Mouse (Mus musculus) spleen, adult 2 months (tissue): ENCODE measurements around the gene Garem2. TPM values are rescaled to one million over a fixed set of nuclear protein-coding genes. Genes with fewer than 3 reads are reported as not detected.

Experiments
- DNase-seq, 2 experiments: peaks; one replicate each; pipeline versions ENCODE4 v3.0.0 to v3.0.0-alpha.2; 2012 to 2021; ENCODE audit warnings: low spot score in 2 of 2, low read depth in 1 of 2
- H3K27ac ChIP-seq: fragments of 200-500 bp; 2 replicates; pipeline ENCODE4 v1.5.1; 2012; ENCODE audit warnings: low read length, inconsistent platforms; ENCODE audit not compliant: insufficient read depth
- H3K27me3 ChIP-seq: fragments of 200-500 bp; 2 replicates; pipeline ENCODE4 v1.6.1; 2012; ENCODE audit warnings: mild to moderate bottlenecking, moderate library complexity, low read length, inconsistent platforms; ENCODE audit not compliant: control insufficient read depth, insufficient read depth
- H3K36me3 ChIP-seq: fragments of 200-500 bp; 2 replicates; pipeline ENCODE4 v1.6.1; 2012; ENCODE audit warnings: mild to moderate bottlenecking, low read length, inconsistent platforms; ENCODE audit not compliant: control insufficient read depth, insufficient read depth
- H3K4me1 ChIP-seq: fragments of 200-500 bp; 2 replicates; pipeline ENCODE4 v1.6.1; 2011; ENCODE audit warnings: inconsistent platforms; ENCODE audit not compliant: control insufficient read depth, insufficient read depth, insufficient read length
- H3K4me3 ChIP-seq: fragments of 200-500 bp; 2 replicates; pipeline ENCODE4 v1.5.1; 2011; ENCODE audit warnings: mild to moderate bottlenecking, inconsistent platforms; ENCODE audit not compliant: insufficient read depth, insufficient read length; ENCODE audit errors: extremely low read depth
- CTCF ChIP-seq: fragments of 200-500 bp; IDR thresholded peaks from 2 replicates; pipeline ENCODE4 v1.5.1; 2011; ENCODE audit warnings: mild to moderate bottlenecking, inconsistent platforms; ENCODE audit not compliant: insufficient read depth, insufficient read length, insufficient replicate concordance; ENCODE audit errors: extremely low read depth
- POLR2A ChIP-seq: fragments of 200-500 bp; IDR thresholded peaks from 2 replicates; pipeline ENCODE4 v1.6.1; 2011; ENCODE audit warnings: low read depth, low read length, inconsistent platforms
- WGBS: fragments of 180-500 bp; shearing (Covaris S2); methylation state at CpG from one replicate; pipeline ENCODE4 v1.1.7; 2018; 5-methylcytosine and 5-hydroxymethylcytosine counted together
- polyA plus RNA-seq: library from polyadenylated mRNA; depleted of rRNA; stranded (reverse); fragments of >200 nt; gene quantifications from 2 replicates; pipeline ENCODE4 v1.2.3, GENCODE M21; 2012

The Garem2 gene
- polyA plus RNA-seq, 1 experiment = not detected

DNA sequence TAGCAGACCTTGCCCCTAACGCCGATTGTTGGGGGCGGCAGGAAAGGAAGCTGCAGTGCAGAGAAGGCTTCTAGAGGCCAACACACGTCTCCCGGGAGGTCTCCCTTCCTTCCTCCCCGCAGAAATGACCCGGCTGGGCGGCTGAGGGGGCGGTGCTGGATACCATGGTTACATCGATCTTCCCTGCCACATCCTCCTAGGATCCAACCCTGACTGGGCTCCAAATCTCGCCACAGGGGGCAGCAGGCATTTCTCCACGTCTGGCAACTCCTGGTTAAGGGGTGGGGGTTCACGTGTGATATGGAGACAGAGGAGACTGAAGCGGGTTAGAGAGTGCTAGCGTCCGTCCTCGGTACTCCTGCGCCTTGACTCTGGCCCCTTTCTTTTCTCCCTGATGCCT is 6.2 kb downstream of the Garem2 start:
- Histone ChIP-seq H3K27me3 (peaks cover 8% of the 10 kb centered on the region), H3K36me3 (no peaks in the 10 kb centered on the region), H3K27ac (no peak overlapping the region), H3K4me3 (no peak overlapping the region), H3K4me1 (peaks cover 8% of the 10 kb centered on the region)
- TF ChIP-seq POLR2A (no peak), CTCF (no peak)
- 4% methylated on average over 18 of the region's 18 CpGs for WGBS
- DNase-seq = no peak

DNA sequence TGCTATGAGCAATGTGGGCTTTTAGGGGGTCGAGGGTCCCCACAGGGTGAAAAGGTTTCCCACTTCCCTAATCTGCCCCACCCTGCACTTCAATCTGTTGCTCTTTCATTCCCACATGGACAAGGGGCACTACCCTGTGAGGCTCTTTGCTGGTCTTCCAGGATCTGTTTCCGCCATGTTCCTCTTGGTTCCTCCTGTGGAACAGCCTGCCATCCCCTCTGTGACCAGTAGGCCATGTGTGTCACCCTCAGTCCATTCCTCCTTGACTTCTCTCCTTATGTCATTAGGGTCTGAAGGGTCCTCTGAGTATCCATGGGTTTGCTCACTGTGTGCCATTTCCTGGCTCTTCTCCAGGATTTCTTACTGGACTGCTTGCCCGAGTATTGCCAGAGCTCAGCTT is 6.8 kb downstream of the Garem2 start:
- DNase-seq = no peak
- Histone ChIP-seq H3K4me1 (peaks cover 8% of the 10 kb centered on the region), H3K4me3 (no peak overlapping the region), H3K27me3 (peaks cover 8% of the 10 kb centered on the region), H3K36me3 (no peaks in the 10 kb centered on the region), H3K27ac (no peak overlapping the region)
- 73% methylated on average over 3 of the region's 3 CpGs for WGBS
- no peak for TF ChIP-seq CTCF
- no peak for TF ChIP-seq POLR2A

DNA sequence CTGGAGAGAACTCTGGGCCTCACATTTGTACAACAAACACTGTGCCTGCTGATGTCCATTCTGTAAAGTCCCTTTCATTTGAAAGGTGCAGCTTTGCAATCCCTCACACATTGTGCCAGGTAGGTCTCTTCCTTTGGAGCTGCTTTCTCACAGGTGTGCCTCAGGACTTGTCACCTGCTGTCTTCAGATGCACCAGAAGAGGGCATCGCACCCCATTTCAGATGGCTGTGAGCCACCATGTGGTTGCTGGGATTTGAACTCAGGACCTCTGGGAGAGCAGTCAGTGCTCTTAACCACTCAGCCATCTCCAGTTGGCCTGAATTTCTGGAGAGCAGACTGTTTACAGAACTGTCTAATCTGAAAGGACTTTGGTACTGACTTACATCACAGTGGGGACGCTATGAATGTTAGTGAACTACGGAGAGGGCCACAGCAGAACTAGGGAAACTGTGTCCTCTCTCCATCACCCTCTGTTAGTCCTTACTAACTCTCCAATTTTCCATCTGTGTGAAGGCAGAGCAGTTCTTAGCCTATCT is 7.6 kb downstream of the Garem2 start:
- peaks cover 8% of the 10 kb centered on the region for H3K27me3 ChIP-seq
- 93% methylated on average over 3 of the region's 3 CpGs for WGBS

DNA sequence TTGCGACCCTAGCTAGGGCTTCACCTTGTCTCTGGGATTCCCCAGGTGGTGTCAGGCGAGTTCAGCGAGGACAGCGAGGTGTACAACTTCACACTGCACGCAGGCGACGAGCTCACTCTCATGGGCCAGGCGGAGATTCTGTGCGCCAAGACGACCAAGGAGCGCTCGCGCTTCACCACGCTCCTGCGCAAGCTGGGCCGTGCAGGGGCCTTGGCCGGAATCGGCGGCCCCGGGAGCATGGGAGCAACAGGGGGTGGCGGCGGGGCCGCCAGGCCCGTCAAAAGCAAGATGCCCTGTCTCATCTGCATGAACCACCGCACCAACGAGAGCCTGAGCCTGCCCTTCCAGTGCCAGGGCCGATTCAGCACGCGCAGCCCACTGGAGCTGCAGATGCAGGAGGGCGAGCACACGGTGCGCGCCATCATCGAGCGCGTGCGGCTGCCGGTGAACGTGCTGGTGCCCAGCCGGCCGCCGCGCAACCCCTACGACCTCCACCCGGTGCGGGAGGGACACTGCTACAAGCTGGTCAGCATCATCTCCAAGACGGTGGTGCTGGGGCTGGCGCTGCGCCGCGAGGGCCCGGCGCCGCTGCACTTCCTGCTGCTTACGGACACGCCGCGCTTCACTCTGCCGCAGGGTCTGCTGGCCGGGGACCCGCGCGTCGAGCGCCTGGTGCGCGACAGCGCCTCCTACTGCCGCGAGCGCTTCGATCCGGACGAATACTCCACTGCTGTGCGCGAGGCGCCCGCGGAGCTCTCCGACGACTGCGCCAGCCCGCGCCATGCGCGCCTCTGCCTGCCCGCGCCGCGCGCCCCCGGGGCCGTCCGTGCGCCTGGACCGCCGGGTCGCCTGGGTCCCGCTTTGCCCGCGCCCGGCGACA is 9.2 kb downstream of the Garem2 start:
- peaks cover 8% of the 10 kb centered on the region for H3K27me3 ChIP-seq
- peaks cover 8% of the 10 kb centered on the region for H3K4me1 ChIP-seq
- peak; percentile 23 to 34 for DNase-seq
- peaks cover 4% of the 10 kb centered on the region for H3K36me3 ChIP-seq
- no peak overlapping the region for H3K27ac ChIP-seq
- TF ChIP-seq POLR2A (no peak), CTCF (peak; percentile 33; the same call in 1 of the 2 replicates)
- H3K4me3 ChIP-seq = peak overlapping the region; percentile 43; the same call in 1 of the 2 replicates
- 3% methylated on average over 101 of the region's 103 CpGs for WGBS

More for the DNA sequence above, 7.6 kb downstream of the Garem2 start:
- Histone ChIP-seq H3K4me3 (no peak overlapping the region), H3K4me1 (peaks cover 8% of the 10 kb centered on the region), H3K36me3 (no peaks in the 10 kb centered on the region; the same call in 1 of the 2 replicates), H3K27ac (no peak overlapping the region)
- DNase-seq = no peak
- no peak for TF ChIP-seq CTCF
- no peak for TF ChIP-seq POLR2A

DNA sequence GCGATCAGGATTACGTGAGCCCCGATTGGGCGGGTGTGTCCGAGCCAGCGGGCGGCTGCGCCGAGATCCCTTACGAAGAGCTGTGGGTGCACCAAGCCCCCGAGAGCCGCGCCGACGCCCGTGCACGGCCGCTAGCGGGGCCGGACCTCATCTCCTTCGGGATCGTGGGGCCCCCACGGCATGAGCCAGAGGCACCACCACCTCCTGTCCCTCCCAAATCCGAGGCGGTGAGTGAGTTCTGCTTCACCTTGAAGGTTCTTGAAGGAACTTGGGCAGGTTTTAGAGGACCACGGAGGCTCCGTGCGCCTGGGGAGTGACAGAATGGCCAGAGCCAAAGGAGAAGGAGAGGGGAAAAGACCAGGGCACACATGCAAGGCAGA is 9.8 kb downstream of the Garem2 start:
- H3K4me1 ChIP-seq = peaks cover 8% of the 10 kb centered on the region
- peaks cover 8% of the 10 kb centered on the region for H3K27me3 ChIP-seq
- TF ChIP-seq CTCF (no peak), POLR2A (no peak)
- peak overlapping the region; percentile 43; the same call in 1 of the 2 replicates for H3K4me3 ChIP-seq
- DNase-seq = no peak
- 5% methylated on average over 28 of the region's 28 CpGs for WGBS
- no peak overlapping the region for H3K27ac ChIP-seq
- peaks cover 9% of the 10 kb centered on the region for H3K36me3 ChIP-seq

DNA sequence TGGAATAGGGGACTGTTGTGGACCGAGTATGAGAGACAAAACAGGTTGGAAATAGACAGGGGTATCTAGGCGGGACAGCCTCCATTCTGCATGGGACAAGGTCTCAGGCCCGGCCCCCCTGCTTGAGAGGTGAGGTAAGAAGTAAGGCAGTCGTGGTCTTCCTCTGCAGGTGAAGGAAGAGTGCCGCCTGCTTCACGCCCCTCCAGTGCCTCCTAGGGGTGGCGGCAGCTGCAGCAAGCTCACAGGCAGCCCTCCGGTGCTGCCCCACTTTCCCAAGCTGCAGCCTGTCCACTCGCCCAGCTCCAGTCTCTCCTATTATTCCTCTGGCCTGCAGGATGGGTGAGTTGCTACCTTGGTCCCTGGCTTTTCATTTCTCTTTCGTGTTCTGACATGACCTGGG is 10.8 kb downstream of the Garem2 start:
- H3K4me1 ChIP-seq = peaks cover 8% of the 10 kb centered on the region
- no peak overlapping the region for H3K27ac ChIP-seq
- no peak for DNase-seq
- no peak overlapping the region for H3K4me3 ChIP-seq
- peaks cover 8% of the 10 kb centered on the region for H3K27me3 ChIP-seq
- WGBS = 50% methylated on average over 10 of the region's 10 CpGs
- TF ChIP-seq POLR2A (no peak), CTCF (no peak)
- H3K36me3 ChIP-seq = peaks cover 16% of the 10 kb centered on the region

DNA sequence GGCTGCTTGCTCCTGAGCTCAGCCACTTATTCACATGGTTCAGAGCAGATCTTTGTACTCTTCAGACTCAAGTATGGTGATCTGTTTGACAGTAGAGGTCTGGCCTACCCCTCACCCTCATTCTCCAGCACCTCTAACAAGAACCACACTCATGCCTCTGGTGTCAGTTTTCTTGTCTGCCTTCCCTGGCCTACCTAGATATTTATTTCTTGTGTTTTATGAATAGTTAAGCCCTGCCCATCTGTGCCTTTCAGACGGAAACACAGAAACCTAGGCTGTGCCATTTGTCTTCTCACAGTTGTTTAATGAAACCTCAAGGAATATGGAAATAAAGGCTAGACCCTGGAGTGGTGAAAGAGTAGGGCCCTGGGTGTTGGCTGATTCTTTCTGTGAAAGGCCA is 13.1 kb downstream of the Garem2 start:
- H3K4me3 ChIP-seq = no peak overlapping the region
- 92% methylated on average over 1 of the region's 1 CpGs for WGBS
- TF ChIP-seq POLR2A (no peak), CTCF (no peak)
- DNase-seq = no peak
- peaks cover 36% of the 10 kb centered on the region for H3K36me3 ChIP-seq
- no peak overlapping the region for H3K27ac ChIP-seq
- peaks cover 8% of the 10 kb centered on the region for H3K4me1 ChIP-seq
- H3K27me3 ChIP-seq = peaks cover 8% of the 10 kb centered on the region
